Mouse (Mus musculus): ENCODE data around the gene Acot5. TPM values are rescaled to one million over a fixed set of nuclear protein-coding genes. Genes with fewer than 3 reads are reported as not detected.

Acot5 gene
- total and polyA plus RNA-seq, 3 experiments = 0.23 to 0.52 (median 0.35) TPM

Other genes with a start within 250 kb of the Acot5 start
- 10 to 100 TPM; 49.9 to 53.8 TPM for gene Numb, start 147.4 kb upstream of the Acot5 start, total RNA-seq (2021)
- gene Numb, start 147.4 kb upstream of the Acot5 start, polyA plus RNA-seq (2012; rRNA removed) = 68.9 and 69.9 TPM in 2 replicates
- 10 to 100 TPM; 11.9 to 12.4 TPM for gene Riox1, start 118.7 kb upstream of the Acot5 start, total RNA-seq (2021)
- gene Riox1, start 118.7 kb upstream of the Acot5 start, polyA plus RNA-seq (2012; rRNA removed) = 27.4 and 34.8 TPM in 2 replicates
- gene Heatr4, start 84.5 kb upstream of the Acot5 start, total RNA-seq (2021) = not detected
- gene Heatr4, start 84.5 kb upstream of the Acot5 start, polyA plus RNA-seq (2012; rRNA removed) = not detected in 2 replicates
- gene Acot2, start 81.5 kb upstream of the Acot5 start, total RNA-seq (2021) = 10 to 100 TPM; 19.5 to 26.1 TPM
- gene Acot2, start 81.5 kb upstream of the Acot5 start, polyA plus RNA-seq (2012; rRNA removed) = 20.9 and 31.7 TPM in 2 replicates
- gene Acot1, start 59.8 kb upstream of the Acot5 start, total RNA-seq (2021) = 10 to 100 TPM; 11.8 TPM
- gene Acot1, start 59.8 kb upstream of the Acot5 start, polyA plus RNA-seq (2012; rRNA removed) = 2.9 and 4.1 TPM in 2 replicates
- 1 to 10 TPM; 2.3 to 3.1 TPM for gene Acot4, start 30.9 kb upstream of the Acot5 start, total RNA-seq (2021)
- gene Acot4, start 30.9 kb upstream of the Acot5 start, polyA plus RNA-seq (2012; rRNA removed) = 5.0 and 5.6 TPM in 2 replicates
- gene Gm49366, start 30.4 kb upstream of the Acot5 start, total RNA-seq (2021) = not detected
- gene Gm49366, start 30.4 kb upstream of the Acot5 start, polyA plus RNA-seq (2012; rRNA removed) = not detected in 2 replicates
- gene Acot3, start 17.2 kb upstream of the Acot5 start, total RNA-seq (2021) = under 1 TPM; 0.14 to 0.46 TPM
- gene Acot3, start 17.2 kb upstream of the Acot5 start, polyA plus RNA-seq (2012; rRNA removed) = 0.47 and 1.0 TPM in 2 replicates
- 1 to 10 TPM; 3.9 to 6.0 TPM for gene Acot6, start 31.3 kb downstream of the Acot5 start, total RNA-seq (2021)
- gene Acot6, start 31.3 kb downstream of the Acot5 start, polyA plus RNA-seq (2012; rRNA removed) = 4.6 and 5.6 TPM in 2 replicates
- gene Dnal1, start 45.0 kb downstream of the Acot5 start, total RNA-seq (2021) = 10 to 100 TPM; 15.7 to 18.6 TPM
- gene Dnal1, start 45.0 kb downstream of the Acot5 start, polyA plus RNA-seq (2012; rRNA removed) = 2.6 and 3.3 TPM in 2 replicates
- under 1 TPM; 0.28 to 0.43 TPM for gene Pnma1, start 79.2 kb downstream of the Acot5 start, total RNA-seq (2021)
- gene Pnma1, start 79.2 kb downstream of the Acot5 start, polyA plus RNA-seq (2012; rRNA removed) = 0.15 TPM in 1 of 2 replicates, not detected in the other
- 10 to 100 TPM; 17.0 to 22.7 TPM for gene Elmsan1, start 149.6 kb downstream of the Acot5 start, total RNA-seq (2021)
- gene Elmsan1, start 149.6 kb downstream of the Acot5 start, polyA plus RNA-seq (2012; rRNA removed) = 14.4 and 20.4 TPM in 2 replicates
- 10 to 100 TPM; 75.1 to 99.4 TPM for gene Ptgr2, start 215.9 kb downstream of the Acot5 start, total RNA-seq (2021)
- 4.2 and 7.6 TPM in 2 replicates for gene Ptgr2, start 215.9 kb downstream of the Acot5 start, polyA plus RNA-seq (2012; rRNA removed)
- 10 to 100 TPM; 26.4 to 39.6 TPM for gene Zfp410, start 247.5 kb downstream of the Acot5 start, total RNA-seq (2021)
- gene Zfp410, start 247.5 kb downstream of the Acot5 start, polyA plus RNA-seq (2012; rRNA removed) = 8.3 and 11.5 TPM in 2 replicates